Mouse (Mus musculus) gastrocnemius, adult 2 months (tissue): ENCODE measurements around the gene Sbf2. TPM values are rescaled to one million over a fixed set of nuclear protein-coding genes. Genes with fewer than 3 reads are reported as not detected.
A peak's percentile ranks its signal among the peaks of the same experiment; 100 is the strongest.
"Not testable (repeated sequence)": the region's sequence is repeated elsewhere in the genome, so short reads cannot be mapped to it uniquely, and the experiment has no call there.

Experiments
- DNase-seq: peaks from one replicate; pipeline ENCODE4 v3.0.0; 2022
- H3K27ac ChIP-seq: fragments of 200-600 bp; 2 replicates; pipeline ENCODE4 v1.8.1; 2022; ENCODE audit warnings: mild to moderate bottlenecking
- H3K4me3 ChIP-seq: fragments of 200-600 bp; 2 replicates; pipeline ENCODE4 v1.8.1; 2022; ENCODE audit warnings: mild to moderate bottlenecking, moderate library complexity
- CTCF ChIP-seq: fragments of 200-600 bp; IDR thresholded peaks from 2 replicates; pipeline ENCODE4 v1.8.1; 2022; ENCODE audit warnings: antibody characterized with exemption, mild to moderate bottlenecking, moderate library complexity
- intact Hi-C: fragments of 180-260 bp; cut with DNase I; formaldehyde crosslinking; loops from one replicate; pipeline ENCODE4 v1.15.1; 2025
- total RNA-seq, 2 experiments: library from RNA; stranded (reverse); gene quantifications; 2 replicates each; pipeline ENCODE4 v1.2.3; 2021

Sbf2 gene
- total RNA-seq, 2 experiments from 2014 or later: 11.2 to 14.8 TPM

DNA sequence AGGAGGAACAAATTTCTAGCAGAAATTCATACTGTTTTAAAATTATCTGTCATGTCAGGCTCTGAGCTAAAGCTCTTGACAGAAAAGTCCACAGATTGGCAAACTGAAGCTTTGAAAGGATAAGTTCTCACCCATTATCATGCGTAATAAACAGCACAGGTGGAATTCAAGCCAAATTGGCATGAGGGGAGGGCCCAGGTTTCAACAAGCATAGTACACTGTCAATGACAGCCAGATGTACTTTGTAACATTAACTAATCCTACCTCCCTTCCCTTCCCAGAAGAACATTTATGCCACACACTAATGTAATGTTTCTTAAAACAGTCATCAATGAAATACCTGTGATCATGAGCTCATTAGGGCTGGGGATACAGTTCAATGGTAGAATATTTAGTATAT is 17.6 kb downstream of the Sbf2 start:
- intact Hi-C loops: no loop called here
- TF ChIP-seq CTCF: no peak
- Histone ChIP-seq H3K27ac (no peak overlapping the region), H3K4me3 (no peak overlapping the region)
- no peak for DNase-seq

DNA sequence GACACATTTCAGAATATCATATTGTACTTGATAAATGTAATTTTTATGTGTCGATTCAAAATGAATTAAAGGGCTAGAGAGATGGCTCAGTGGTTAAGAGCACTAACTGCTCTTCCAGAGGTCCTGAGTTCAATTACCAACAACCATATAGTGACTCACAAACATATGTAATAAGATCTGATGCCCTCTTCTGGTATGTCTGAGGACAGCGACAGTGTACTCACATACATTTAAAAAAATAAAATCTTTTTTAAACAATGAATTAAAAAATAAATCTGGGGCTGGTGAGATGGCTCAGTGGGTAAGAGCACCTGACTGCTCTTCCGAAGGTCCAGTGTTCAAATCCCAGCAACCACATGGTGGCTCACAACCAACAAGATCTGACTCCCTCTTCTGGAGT is 20.7 kb downstream of the Sbf2 start:
- DNase-seq, H3K4me3 ChIP-seq, H3K27ac ChIP-seq, intact Hi-C loops: not testable (repeated sequence)
- TF ChIP-seq CTCF: peak; percentile 17; the same call in 1 of the 2 replicates

DNA sequence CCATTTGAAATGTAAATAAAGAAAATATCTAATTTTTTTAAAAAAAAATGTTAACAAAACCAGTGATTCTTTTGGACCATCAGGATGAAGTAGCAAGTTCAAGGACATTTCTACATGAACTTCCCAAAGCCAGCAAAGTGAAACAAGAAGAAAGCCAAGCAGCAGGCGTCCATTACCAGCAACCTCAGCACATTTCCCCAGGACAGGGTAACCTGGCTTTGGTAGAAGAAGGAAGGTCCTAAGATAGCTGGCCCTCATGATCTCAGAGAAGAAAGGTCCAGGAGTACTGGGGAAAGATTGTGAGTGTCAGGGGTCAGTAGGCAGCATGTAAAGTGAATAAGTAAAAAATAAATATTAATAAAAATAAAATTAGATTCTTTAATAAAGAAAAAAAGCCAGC is 27.0 kb downstream of the Sbf2 start:
- H3K4me3 ChIP-seq: no peak overlapping the region
- TF ChIP-seq CTCF: no peak
- H3K27ac ChIP-seq: no peak overlapping the region
- no peak for DNase-seq
- intact Hi-C loops: no loop called here

DNA sequence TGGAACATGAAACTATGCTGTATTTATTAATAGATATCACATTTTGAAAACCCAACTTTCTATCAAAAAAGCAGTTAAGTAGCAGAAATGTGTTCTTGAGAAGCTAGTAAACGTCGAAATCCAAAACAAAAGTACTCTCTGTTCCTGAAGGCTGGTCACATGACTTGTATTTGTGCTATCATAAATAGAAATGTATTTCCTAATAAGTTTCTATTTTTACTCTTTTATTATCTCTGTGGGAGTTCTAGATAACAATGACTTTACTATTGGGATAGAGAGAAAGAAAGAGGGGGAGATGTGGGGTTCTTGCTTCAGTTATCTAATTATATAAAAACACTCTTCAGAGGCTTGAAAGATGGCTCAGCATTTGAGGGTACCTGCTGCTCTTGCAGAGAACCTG is 29.5 kb downstream of the Sbf2 start:
- intact Hi-C loops: no loop called here
- no peak for TF ChIP-seq CTCF
- no peak for DNase-seq
- H3K27ac ChIP-seq: no peak overlapping the region
- no peak overlapping the region for H3K4me3 ChIP-seq

DNA sequence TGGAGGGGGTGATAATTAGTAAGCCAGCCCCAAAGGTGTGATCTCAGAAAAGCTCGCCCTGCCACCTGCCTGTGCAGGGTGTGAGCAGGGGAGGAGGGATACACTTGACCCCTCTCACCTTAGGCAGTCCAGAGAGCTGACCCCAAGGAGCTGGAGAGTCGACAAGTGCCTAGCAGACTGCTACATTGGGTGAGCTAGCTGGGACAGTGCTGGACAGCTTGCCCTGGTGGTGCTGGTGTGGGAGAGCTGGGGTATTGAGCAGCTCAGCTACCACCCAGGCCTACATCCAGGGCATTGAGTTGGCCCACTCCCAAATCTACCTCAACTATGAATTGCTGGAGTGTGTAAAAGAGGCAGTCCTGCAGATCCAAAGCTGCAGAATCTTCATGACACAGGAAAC is 30.6 kb downstream of the Sbf2 start:
- no peak for TF ChIP-seq CTCF
- Histone ChIP-seq H3K27ac (no peak overlapping the region), H3K4me3 (no peak overlapping the region)
- intact Hi-C loops: no loop called here
- DNase-seq: no peak

DNA sequence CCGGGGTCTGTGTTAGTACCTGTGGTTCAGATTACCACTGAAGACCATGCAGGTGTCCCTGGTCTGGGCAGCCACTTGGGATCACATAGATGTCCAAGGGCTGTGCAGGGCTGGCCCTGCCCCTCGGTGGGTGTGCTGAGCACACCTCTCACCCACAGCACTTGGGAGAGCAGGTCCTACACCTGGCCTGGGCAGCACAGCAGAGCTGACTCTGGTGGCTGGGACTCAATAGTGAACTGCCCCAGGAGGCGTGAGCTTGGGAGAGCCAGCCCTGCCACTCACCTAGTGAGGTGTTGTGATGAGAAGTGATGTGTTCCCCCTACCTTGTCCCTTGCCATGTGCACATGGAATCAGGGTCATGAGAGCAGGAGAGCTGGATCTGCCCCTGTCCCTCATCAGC is 31.0 kb downstream of the Sbf2 start:
- intact Hi-C loops: no loop called here
- Histone ChIP-seq H3K27ac (no peak overlapping the region), H3K4me3 (no peak overlapping the region)
- no peak for DNase-seq
- no peak for TF ChIP-seq CTCF

DNA sequence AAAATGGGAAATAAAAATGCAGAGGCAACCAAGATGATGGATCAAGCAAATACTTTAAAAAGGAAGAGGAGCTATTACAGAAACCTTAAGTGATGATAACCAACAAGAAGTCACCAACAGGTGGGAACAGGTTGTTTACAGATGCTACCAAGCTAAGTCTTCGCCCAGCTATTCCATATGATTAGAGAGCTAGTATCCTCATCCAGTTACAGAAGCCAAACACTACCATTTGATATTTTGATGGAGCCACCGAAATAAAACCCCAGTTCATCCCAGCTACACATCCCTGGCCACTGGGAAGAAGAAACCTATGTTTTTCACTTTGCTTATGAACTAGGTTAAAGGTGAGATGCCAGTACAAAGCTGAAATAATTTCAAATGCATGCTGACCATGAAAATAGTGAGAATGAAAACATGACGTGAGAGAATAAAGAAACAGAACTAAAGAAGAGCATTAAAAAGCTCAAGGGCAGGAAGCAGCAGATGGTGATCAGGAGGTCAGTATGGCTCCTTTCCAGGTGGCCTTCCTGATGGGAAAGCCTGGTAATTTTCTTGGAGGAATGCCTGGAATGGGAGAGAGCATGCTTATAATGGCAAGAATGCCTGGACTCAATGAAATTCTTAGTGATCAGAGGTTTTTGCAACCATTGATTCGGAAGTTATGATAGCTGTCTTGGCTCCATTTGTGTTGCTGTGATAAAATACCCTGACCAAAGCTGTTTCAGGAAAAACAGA is 48.7 kb downstream of the Sbf2 start:
- TF ChIP-seq CTCF: no peak
- intact Hi-C loops: no loop called here
- H3K4me3 ChIP-seq: no peak overlapping the region
- DNase-seq: no peak
- 0 out of 2 replicates have a peak overlapping the region, but pooled peaks have one; percentile 21 for H3K27ac ChIP-seq

DNA sequence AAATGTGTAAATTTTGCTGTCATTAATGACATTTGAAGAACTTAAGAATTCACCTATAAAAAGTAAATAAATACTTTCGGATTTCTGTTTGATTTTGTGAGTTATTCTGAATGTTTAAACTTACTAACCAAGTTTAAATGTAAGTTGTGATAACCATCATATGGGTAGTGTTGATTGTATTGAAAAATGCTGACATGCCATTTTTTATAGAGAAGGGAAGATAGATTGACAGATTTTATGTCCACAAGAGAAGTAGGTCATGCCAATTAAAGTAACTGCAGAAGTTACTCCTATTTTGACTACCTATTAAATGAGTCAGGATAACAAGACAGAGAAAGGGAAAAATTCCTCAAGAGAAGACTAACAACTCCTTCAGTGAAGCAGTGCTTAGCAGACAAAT is 53.1 kb downstream of the Sbf2 start:
- no peak for DNase-seq
- intact Hi-C loops: no loop called here
- H3K27ac ChIP-seq: no peak overlapping the region

DNA sequence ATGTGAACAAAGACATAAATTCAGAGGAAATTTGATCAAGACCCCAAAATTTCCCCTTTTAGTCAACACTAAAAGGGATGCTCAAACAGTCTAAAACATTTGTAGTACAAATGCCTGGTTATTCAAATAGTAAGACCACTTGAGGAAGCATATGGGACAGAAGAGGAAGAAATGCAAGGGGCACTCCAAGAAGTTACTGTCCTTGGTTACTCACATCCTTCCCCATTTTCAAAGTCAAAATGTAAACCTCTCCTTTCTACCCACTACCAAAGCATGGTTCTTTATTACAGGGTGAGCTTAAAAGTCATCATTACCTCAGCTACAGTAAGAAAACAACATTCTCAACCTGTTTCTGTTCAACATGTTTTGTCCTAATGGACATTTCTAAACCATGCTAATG is 57.7 kb downstream of the Sbf2 start:
- TF ChIP-seq CTCF: no peak
- DNase-seq: no peak
- intact Hi-C loops: no loop called here
- Histone ChIP-seq H3K27ac (no peak overlapping the region), H3K4me3 (no peak overlapping the region)

More for the DNA sequence above, 53.1 kb downstream of the Sbf2 start:
- H3K4me3 ChIP-seq: no peak overlapping the region
- TF ChIP-seq CTCF: no peak

DNA sequence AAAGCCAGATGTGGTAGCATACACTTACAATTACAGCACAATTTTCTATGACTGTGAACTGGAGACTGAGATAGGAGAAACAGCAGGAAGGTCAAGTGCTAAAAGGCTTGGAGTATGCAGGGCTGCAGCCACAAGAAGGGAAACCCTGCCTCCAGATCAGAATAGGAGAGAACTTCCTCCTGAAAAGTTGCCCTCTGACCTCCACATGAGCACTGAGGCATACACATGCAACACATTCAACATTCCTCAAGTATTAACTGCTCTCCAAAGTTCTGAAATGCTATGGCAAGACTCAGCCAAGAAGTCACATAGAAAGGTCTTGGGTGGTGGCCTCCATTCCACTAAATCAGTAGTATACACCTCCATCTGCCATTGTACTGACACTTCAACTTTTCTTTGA is 58.5 kb downstream of the Sbf2 start:
- TF ChIP-seq CTCF: no peak
- no peak overlapping the region for H3K27ac ChIP-seq
- intact Hi-C loops: no loop called here
- DNase-seq: no peak
- no peak overlapping the region for H3K4me3 ChIP-seq

DNA sequence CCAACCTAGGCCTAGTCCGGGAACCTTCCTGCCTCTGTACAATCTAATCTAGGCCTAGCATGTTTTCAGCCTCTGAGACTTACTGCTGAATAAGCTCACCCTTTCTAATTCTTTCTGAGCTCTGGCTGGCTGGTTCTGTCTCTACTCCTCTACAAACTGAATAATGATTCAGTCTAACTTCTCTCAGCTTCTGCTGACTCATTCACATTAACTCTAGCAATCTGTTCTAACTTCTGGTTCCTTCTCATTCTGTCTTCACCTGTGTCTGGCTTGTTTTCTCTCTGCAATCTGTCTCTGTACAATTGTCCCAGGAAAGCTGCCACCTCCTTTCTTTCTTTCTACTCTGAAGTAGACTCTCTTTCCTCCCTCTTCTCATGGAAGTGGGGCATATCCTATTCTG is 59.5 kb downstream of the Sbf2 start:
- DNase-seq: no peak
- H3K27ac ChIP-seq: no peak overlapping the region

DNA sequence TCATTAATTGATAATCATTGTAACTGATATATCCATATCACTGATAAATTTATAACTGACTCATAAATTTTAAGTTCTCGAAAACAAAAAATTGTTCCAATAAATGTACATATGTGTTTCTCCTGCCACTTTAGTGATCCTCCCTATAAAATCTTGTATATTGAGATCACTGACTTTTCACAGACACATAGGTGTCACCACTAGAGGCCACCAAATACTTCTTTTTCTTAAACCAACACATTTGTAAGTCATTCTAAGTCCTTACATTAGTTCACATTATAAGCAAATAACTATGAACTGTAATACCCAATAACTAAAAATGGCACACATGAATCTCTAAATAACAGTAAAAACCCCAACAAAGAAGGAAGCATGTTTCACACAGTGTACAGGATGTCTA is 66.5 kb downstream of the Sbf2 start:
- peak; percentile 73 for TF ChIP-seq CTCF
- Histone ChIP-seq H3K4me3 (no peak overlapping the region), H3K27ac (no peak overlapping the region)
- intact Hi-C loops: loop anchor here (1.0 to 5.0 kb wide), 3 partner anchors 82 to 261 kb away; no protein-coding TSS in a partner anchor
- no peak for DNase-seq

More for the DNA sequence above, 59.5 kb downstream of the Sbf2 start:
- no peak for TF ChIP-seq CTCF
- intact Hi-C loops: no loop called here
- H3K4me3 ChIP-seq: no peak overlapping the region

DNA sequence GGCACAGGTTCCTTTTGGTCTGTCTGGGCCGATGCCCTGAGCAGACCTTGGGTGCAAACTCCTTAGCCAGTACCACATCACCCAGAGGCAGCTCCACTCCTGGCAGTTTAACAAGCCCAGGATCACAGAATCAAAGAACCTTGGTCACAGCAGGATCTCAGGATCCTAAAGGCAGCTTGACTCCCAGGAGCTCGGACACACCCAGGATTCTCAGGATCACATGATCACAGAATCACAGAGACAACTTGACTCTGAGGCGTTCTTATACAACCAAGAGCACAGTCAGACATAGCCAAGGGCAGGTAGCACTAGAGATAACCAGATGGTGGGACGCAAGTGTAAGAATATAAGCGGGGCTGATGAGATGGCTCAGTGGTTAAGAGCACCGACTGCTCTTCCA is 71.4 kb downstream of the Sbf2 start:
- DNase-seq: no peak
- TF ChIP-seq CTCF: no peak
- no peak overlapping the region for H3K4me3 ChIP-seq
- intact Hi-C loops: no loop called here
- no peak overlapping the region for H3K27ac ChIP-seq

DNA sequence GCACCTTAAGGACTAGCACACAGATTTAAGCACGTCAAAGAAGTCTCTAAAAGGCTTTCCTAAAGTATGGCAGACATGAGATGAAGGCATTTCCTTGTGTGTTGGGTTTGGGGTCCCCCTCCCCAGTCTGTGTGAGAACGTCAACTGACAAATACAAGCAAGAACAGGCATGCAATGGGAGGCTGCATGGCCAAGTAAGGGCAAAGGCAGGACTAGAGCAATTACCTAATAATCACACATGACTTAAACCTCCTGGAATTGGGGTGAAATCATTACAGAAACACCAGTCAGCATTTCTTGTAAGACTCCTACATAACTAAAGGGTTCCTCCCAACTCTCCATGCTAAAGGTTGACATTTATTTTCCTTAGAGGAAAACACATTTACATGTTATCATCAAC is 75.5 kb downstream of the Sbf2 start:
- DNase-seq: no peak
- no peak overlapping the region for H3K27ac ChIP-seq
- no peak overlapping the region for H3K4me3 ChIP-seq
- intact Hi-C loops: no loop called here
- TF ChIP-seq CTCF: no peak

DNA sequence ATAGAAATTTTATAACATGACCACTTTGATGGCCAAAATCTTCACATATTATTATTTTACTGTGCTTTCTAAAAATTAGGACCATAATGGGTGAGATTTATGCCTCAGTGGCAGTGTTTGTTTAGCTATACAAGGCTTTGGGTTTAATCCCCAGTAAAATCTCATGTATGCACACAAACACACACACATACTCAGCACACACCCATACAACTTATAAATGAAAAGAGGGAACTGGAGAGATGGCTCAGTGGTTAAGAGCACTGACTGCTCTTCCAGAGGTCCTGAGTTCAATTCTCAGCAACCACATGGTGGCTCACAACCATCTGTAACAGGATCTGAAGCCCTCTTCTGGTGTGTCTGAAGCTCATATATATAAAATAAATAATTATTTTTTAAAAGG is 84.4 kb downstream of the Sbf2 start:
- H3K27ac ChIP-seq, DNase-seq, intact Hi-C loops: not testable (repeated sequence)

More for the DNA sequence above, 84.4 kb downstream of the Sbf2 start:
- not testable (repeated sequence) for H3K4me3 ChIP-seq
